Comparison of ENCODE assay signal across 8 mouse cellular contexts in the genomic region with DNA sequence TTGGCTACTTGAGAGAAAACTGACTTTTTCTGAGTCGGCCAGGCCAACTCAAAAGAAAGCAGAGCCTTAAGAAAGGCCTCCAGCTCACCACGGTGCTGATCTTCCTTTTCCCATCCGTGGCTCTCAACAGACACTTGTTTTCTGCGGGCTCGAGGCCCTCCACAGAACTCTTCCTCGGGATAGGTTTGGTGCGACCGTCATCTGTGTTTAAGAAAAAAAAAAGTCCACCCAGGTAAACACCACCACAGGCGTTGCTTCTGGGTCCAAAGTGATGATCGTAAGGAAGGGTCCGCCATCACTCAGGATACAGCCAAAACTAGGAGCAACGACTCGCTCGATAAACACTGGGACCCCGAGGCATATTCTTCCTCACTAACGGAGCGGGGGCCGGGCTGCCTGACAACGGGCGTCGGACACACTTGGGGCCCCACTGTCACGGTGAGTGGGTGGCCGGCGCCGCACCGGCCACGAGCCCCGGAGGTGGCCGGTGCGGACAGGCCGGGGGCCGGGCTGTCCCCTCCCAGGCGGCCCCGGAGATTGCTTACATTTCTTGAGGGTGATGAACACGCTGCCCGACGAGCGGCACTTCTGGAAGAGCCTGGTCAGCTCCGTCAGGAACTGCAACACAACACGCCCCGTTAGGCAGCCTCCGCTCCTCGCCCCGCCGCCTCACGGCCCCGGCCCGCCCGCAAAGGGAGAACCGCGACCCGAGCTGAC. TPM values are rescaled to one million over a fixed set of nuclear protein-coding genes. Genes with fewer than 3 reads are reported as not detected.
DNase-seq lines count a peak whose midpoint lies in the region; ATAC-seq and TF ChIP-seq lines count a peak whose summit lies in the region.

No protein-coding gene starts in this region.

- 2% methylated on average over 52 of the region's 52 CpGs for WGBS in forebrain, embryonic 13.5 days
- WGBS in liver, postnatal 0 days (ENCODE audit: insufficient replicate concordance), result 1% methylated on average over 52 of the region's 52 CpGs

- peaks cover 35% of the 10 kb centered on the region for H3K36me3 ChIP-seq in G1E (replicated peaks)
- peaks cover 31% of the 10 kb centered on the region for H3K36me3 ChIP-seq in forebrain, embryonic 13.5 days (ENCODE audit: poor library complexity, severe bottlenecking)
- H3K36me3 ChIP-seq in liver, postnatal 0 days (replicated peaks; ENCODE audit: insufficient read depth, low read length), result peaks cover 25% of the 10 kb centered on the region

- H3K4me3 ChIP-seq in G1E (ENCODE audit: low read depth, low read length), result peak overlapping the region; percentile 89
- H3K4me3 ChIP-seq in forebrain, embryonic 13.5 days, result peak overlapping the region; percentile 93
- H3K4me3 ChIP-seq in liver, postnatal 0 days (ENCODE audit: low read depth, low read length), result peak overlapping the region; percentile 96

- peak overlapping the region; percentile 93 for H3K9ac ChIP-seq in forebrain, embryonic 13.5 days
- H3K9ac ChIP-seq in liver, postnatal 0 days (replicated peaks), result peak overlapping the region; percentile 93

- no peaks in the 10 kb centered on the region for H3K9me3 ChIP-seq in G1E (replicated peaks)
- no peaks in the 10 kb centered on the region for H3K9me3 ChIP-seq in forebrain, embryonic 13.5 days (replicated peaks)
- no peaks in the 10 kb centered on the region for H3K9me3 ChIP-seq in liver, postnatal 0 days (ENCODE audit: low read length)

- TF ChIP-seq CTCF in G1E (IDR thresholded peaks at IDR 0.05; ENCODE audit: low read depth, low read length), result no peak
- no peak for TF ChIP-seq CTCF in liver, postnatal 0 days (IDR thresholded peaks at IDR 0.05; ENCODE audit: low read depth)

- peak; percentile 10 for DNase-seq in kidney, adult 18-20 months
- no peak for DNase-seq in kidney, postnatal 25 days
- no peak for DNase-seq in G1E (ENCODE audit: low spot score)
- no peak for DNase-seq in liver, postnatal 0 days
- no peak for DNase-seq in urinary bladder, postnatal 10 days (ENCODE audit: low spot score)
- DNase-seq in adrenal gland, adult 18-20 months (ENCODE audit: low spot score in 2 of 2), result no peak
- no peak for DNase-seq in layer of hippocampus, postnatal 10 days (ENCODE audit: low spot score in 2 of 2)

- peak overlapping the region; percentile 89 for H3K4me2 ChIP-seq in forebrain, embryonic 13.5 days
- H3K4me2 ChIP-seq in liver, postnatal 0 days (ENCODE audit: low read depth, low read length), result peak overlapping the region; percentile 90

- H3K4me1 ChIP-seq in G1E (ENCODE audit: insufficient read depth, low read depth, low read length), result peaks cover 25% of the 10 kb centered on the region
- peaks cover 14% of the 10 kb centered on the region for H3K4me1 ChIP-seq in forebrain, embryonic 13.5 days
- H3K4me1 ChIP-seq in liver, postnatal 0 days (ENCODE audit: insufficient read depth), result peaks cover 14% of the 10 kb centered on the region

- no peak for ATAC-seq in G1E (ENCODE audit: extremely low read depth, insufficient number of reproducible peaks, low FRiP score, poor library complexity, severe bottlenecking)
- ATAC-seq in forebrain, embryonic 13.5 days, result no peak
- ATAC-seq in liver, postnatal 0 days, result no peak; the same call in none of the 2 replicates

- H3K27me3 ChIP-seq in G1E (ENCODE audit: insufficient read depth, low read length), result peaks cover 7% of the 10 kb centered on the region
- H3K27me3 ChIP-seq in forebrain, embryonic 13.5 days, result no peaks in the 10 kb centered on the region
- no peaks in the 10 kb centered on the region for H3K27me3 ChIP-seq in liver, postnatal 0 days (ENCODE audit: insufficient read depth, low read length)

- no peak for TF ChIP-seq EP300 in liver, postnatal 0 days (IDR thresholded peaks at IDR 0.05; ENCODE audit: low read depth)

- H3K27ac ChIP-seq in forebrain, embryonic 13.5 days, result peak overlapping the region; percentile 66; the same call in 1 of the 2 replicates
- peak overlapping the region; percentile 92 for H3K27ac ChIP-seq in liver, postnatal 0 days (ENCODE audit: low read depth)

RNA-seq across cellular contexts. Expression of a gene that starts 0.5 kb away (rescaled TPM):
- total RNA-seq in G1E (2014; fragmentation: Nextera tagmentation) (107 and 121 TPM in 2 replicates), G1E (2017) (303 and 317 TPM in 2 replicates)
- polyA plus RNA-seq in G1E (2012), result 69.1 and 110 TPM in 2 replicates
- polyA plus RNA-seq in forebrain, embryonic 13.5 days (2015; fragmentation: Nextera tagmentation; extraction: Ambion mirVana), result 336 and 347 TPM in 2 replicates
- 101 and 107 TPM in 2 replicates for polyA plus RNA-seq in liver, postnatal 0 days (2015; fragmentation: Nextera tagmentation; extraction: Ambion mirVana)
- 100 to 1,000 TPM; 217 to 225 TPM for total RNA-seq in adrenal gland, adult 18-20 months (2021)
- total RNA-seq in layer of hippocampus, postnatal 10 days (2021), result 100 to 1,000 TPM; 171 to 194 TPM
